Mouse (Mus musculus): Measurements from ENCODE around the gene Pcdh15. TPM values are rescaled to one million over a fixed set of nuclear protein-coding genes. Genes with fewer than 3 reads are reported as not detected.

Gene Pcdh15
- polyA plus RNA-seq (2015; fragmentation: Nextera tagmentation; extraction: Ambion mirVana), result 0.68 and 0.79 TPM in 2 replicates

DNA sequence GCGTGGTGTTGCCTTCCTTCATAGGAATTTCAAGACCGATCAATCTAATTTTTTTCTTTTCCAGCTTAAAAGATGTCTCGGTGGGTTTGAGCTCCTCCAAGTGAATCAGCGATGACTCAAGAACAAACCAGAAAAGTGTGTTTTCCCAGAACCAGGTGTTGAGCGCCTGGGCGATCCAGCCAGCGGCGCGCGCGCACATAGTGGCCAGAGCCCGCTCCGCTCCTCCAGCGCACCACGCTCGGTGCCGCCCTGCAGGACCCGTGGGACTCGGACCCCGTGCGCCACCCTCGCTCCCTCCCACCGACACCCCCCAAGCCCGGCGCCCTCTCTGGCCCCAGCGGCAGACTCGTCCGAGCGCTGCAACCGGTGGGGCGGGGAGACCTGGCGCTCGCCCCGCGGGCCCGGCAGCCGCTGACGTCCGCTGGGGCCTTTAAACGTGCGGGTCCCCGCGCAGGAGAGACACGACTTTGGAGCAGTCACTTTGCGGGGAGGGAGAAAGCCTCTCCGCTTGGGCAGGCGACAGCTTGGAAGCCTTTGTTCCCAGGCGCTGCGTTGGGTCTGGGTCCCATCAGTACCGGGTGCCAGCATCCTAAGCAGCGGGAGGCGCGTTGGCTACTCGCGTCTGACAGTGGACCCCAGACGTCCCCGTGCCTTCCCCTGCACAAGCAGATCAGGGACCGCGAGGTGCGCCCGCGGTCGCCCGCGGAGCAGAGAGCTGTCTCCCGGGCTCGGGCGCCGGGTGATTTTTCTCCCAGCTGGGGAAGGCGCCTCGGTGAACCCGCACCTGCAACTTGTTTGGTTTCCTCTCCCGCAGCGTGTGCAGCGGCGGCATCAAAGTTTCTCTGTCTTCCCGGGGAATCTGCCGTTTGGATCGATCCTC, at the start of gene Pcdh15:
Gene Pcdh15 (plus strand): TSS at position 377 of the 880 bp plus-strand sequence.
- TF ChIP-seq CTCF (IDR thresholded peaks at IDR 0.05; ENCODE audit: low read depth), result no peak
- TF ChIP-seq EP300 (optimal IDR thresholded peaks at IDR 0.05), result no peak
- Histone ChIP-seq H3K9me3 (ENCODE audit: control insufficient read depth, low read length) (no peaks in the 10 kb centered on the region), H3K9ac (ENCODE audit: low read length) (no peak within 1 kb of the TSS), H3K27ac (replicated peaks) (no peak within 1 kb of the TSS), H3K4me3 (ENCODE audit: low read depth, low read length) (peak within 1 kb of the TSS; percentile 44), H3K27me3 (ENCODE audit: control insufficient read depth, insufficient read depth, low read length) (peaks cover 11% of the 10 kb centered on the region; the same call in 1 of the 2 replicates), H3K36me3 (ENCODE audit: control insufficient read depth, insufficient read depth, low read length) (no peaks in the 10 kb centered on the region), H3K4me2 (replicated peaks; ENCODE audit: low read depth) (peak within 1 kb of the TSS; percentile 76), H3K4me1 (replicated peaks; ENCODE audit: control insufficient read depth, insufficient read depth) (no peaks in the 10 kb centered on the region)
- peak; percentile 16 for DNase-seq (ENCODE audit: low spot score)
- no peak; the same call in 1 of the 2 replicates for ATAC-seq (ENCODE audit: low FRiP score, low TSS enrichment)
- WGBS, result under 1% methylated on average over 70 of the region's 79 CpGs

DNA sequence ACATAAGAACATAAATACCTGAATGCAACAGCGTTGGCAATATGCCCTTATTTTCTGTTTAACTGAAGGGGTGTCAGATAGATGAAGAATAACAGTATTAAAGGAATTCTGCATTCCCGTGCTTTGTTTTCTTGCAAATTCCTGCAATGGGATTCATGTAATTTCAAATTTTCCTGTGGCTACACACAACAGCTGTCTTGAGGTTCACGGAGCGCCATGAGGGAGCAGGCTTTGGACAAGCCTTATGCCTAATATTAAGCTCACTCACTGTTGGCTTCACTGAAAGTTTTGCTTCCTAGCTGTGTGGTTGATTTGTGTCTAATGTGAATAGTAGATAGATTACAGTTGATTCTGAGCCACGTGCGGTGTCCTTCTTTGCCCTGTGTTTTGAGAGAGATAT, 47.1 kb upstream of the Pcdh15 start:
- H3K27me3 ChIP-seq (ENCODE audit: control insufficient read depth, insufficient read depth, low read length), result no peaks in the 10 kb centered on the region
- WGBS, result 73% methylated on average over 6 of the region's 6 CpGs
- H3K9ac ChIP-seq (ENCODE audit: low read length), result no peak overlapping the region
- no peak for DNase-seq (ENCODE audit: low spot score)
- no peaks in the 10 kb centered on the region for H3K9me3 ChIP-seq (ENCODE audit: control insufficient read depth, low read length)
- no peaks in the 10 kb centered on the region for H3K36me3 ChIP-seq (ENCODE audit: control insufficient read depth, insufficient read depth, low read length)
- no peak for ATAC-seq (ENCODE audit: low FRiP score, low TSS enrichment)
- H3K4me1 ChIP-seq (replicated peaks; ENCODE audit: control insufficient read depth, insufficient read depth), result no peaks in the 10 kb centered on the region
- TF ChIP-seq EP300 (optimal IDR thresholded peaks at IDR 0.05) (no peak), CTCF (IDR thresholded peaks at IDR 0.05; ENCODE audit: low read depth) (no peak)
- H3K4me3 ChIP-seq (ENCODE audit: low read depth, low read length), result no peak overlapping the region
- H3K27ac ChIP-seq (replicated peaks), result no peak overlapping the region
- H3K4me2 ChIP-seq (replicated peaks; ENCODE audit: low read depth), result no peak overlapping the region

DNA sequence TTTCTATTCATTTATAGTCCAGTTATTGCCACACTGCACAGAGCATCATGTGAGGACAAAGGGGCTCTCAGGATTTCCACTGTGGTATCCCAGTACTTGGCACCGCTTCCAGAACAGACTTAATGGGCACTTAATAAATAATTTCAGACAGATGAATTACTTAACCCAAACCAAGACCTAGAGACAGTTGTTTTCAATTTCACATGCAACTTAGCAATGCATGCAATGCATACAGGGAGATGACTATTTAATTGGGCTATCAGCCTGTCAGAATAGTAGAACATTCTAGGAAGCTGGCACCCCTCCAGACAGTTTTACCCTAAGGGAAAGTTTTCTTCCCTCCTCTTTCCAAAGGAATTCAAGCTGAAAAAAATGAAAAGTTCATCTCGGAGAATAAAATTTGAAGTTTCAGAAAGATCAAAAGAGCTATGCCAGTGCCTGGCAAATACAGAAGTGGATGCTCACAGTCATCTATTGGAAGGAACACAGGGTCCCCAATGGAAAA, 39.4 kb upstream of the Pcdh15 start:
- Histone ChIP-seq H3K4me3 (ENCODE audit: low read depth, low read length) (no peak overlapping the region), H3K4me1 (replicated peaks; ENCODE audit: control insufficient read depth, insufficient read depth) (no peaks in the 10 kb centered on the region), H3K27ac (replicated peaks) (no peak overlapping the region), H3K9me3 (ENCODE audit: control insufficient read depth, low read length) (no peaks in the 10 kb centered on the region), H3K36me3 (ENCODE audit: control insufficient read depth, insufficient read depth, low read length) (no peaks in the 10 kb centered on the region), H3K27me3 (ENCODE audit: control insufficient read depth, insufficient read depth, low read length) (no peaks in the 10 kb centered on the region), H3K4me2 (replicated peaks; ENCODE audit: low read depth) (no peak overlapping the region), H3K9ac (ENCODE audit: low read length) (no peak overlapping the region)
- no peak for TF ChIP-seq EP300 (optimal IDR thresholded peaks at IDR 0.05)
- no peak for TF ChIP-seq CTCF (IDR thresholded peaks at IDR 0.05; ENCODE audit: low read depth)
- no peak for ATAC-seq (ENCODE audit: low FRiP score, low TSS enrichment)
- DNase-seq (ENCODE audit: low spot score), result no peak
- 70% methylated on average over 2 of the region's 2 CpGs for WGBS

DNA sequence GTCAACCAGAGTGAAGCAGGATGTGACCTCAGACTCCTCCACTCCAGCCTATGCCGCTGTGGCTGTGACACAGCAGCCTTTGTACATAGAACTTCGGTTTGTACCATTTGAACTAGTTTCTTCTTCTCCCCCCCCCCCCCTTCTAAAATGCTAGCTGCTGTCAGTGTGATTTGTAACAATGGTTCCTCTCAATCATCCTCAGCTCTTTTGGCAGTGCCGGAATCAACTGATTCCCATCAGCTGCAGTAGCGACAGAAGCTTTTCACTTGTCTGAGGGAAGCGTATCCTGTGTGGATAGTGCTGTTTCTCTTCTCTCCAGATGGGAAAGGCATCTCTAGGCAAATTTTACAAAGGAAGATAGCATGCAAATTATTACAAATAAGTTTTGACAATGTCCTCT, 12.4 kb upstream of the Pcdh15 start:
- ATAC-seq (ENCODE audit: low FRiP score, low TSS enrichment), result no peak
- TF ChIP-seq EP300 (optimal IDR thresholded peaks at IDR 0.05), result no peak
- TF ChIP-seq CTCF (IDR thresholded peaks at IDR 0.05; ENCODE audit: low read depth), result no peak
- Histone ChIP-seq H3K4me1 (replicated peaks; ENCODE audit: control insufficient read depth, insufficient read depth) (no peaks in the 10 kb centered on the region), H3K4me3 (ENCODE audit: low read depth, low read length) (no peak overlapping the region), H3K27ac (replicated peaks) (no peak overlapping the region), H3K36me3 (ENCODE audit: control insufficient read depth, insufficient read depth, low read length) (no peaks in the 10 kb centered on the region), H3K9ac (ENCODE audit: low read length) (no peak overlapping the region), H3K9me3 (ENCODE audit: control insufficient read depth, low read length) (no peaks in the 10 kb centered on the region), H3K27me3 (ENCODE audit: control insufficient read depth, insufficient read depth, low read length) (no peaks in the 10 kb centered on the region), H3K4me2 (replicated peaks; ENCODE audit: low read depth) (no peak overlapping the region)
- no peak for DNase-seq (ENCODE audit: low spot score)
- 73% methylated on average over 5 of the region's 5 CpGs for WGBS

DNA sequence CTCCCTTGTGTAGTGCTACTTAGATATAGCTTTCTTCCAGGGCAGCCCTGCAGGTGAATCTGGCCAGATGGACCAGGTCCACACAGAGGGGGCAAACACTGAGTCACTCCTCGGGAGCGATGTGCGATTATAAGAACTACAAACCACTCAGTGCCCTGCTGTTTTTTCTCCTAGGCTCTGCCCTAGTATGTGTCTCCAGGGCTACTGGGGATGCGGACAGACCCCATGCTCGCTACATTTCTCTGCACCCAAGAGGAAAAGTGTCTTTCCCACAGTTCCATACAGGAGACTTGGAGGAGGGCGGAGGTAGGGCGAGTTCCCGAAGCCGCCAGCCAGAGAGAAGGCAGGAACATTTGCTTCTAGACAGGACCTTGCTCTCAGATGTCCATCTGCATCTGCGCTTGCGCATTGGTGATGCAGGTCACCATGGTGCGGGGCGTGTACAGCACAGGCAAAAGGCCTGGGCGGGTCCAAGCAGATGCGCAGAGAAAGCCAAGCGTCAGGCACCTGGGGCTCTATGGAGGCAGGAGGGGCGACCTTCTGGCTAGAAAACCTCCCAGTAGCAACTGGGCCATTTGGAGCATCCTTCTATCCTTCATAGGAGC, 2.5 kb upstream of the Pcdh15 start:
- peak; percentile 16 for DNase-seq (ENCODE audit: low spot score)

More for the DNA sequence above, 2.5 kb upstream of the Pcdh15 start:
- H3K27ac ChIP-seq (replicated peaks), result no peak overlapping the region
- H3K9me3 ChIP-seq (ENCODE audit: control insufficient read depth, low read length), result no peaks in the 10 kb centered on the region
- ATAC-seq (ENCODE audit: low FRiP score, low TSS enrichment), result no peak
- TF ChIP-seq CTCF (IDR thresholded peaks at IDR 0.05; ENCODE audit: low read depth), result no peak
- TF ChIP-seq EP300 (optimal IDR thresholded peaks at IDR 0.05), result no peak
- WGBS, result 2% methylated on average over 17 of the region's 17 CpGs
- H3K4me1 ChIP-seq (replicated peaks; ENCODE audit: control insufficient read depth, insufficient read depth), result no peaks in the 10 kb centered on the region
- H3K4me3 ChIP-seq (ENCODE audit: low read depth, low read length), result peak overlapping the region; percentile 4; the same call in 1 of the 2 replicates
- peaks cover 11% of the 10 kb centered on the region; the same call in 1 of the 2 replicates for H3K27me3 ChIP-seq (ENCODE audit: control insufficient read depth, insufficient read depth, low read length)
- no peaks in the 10 kb centered on the region for H3K36me3 ChIP-seq (ENCODE audit: control insufficient read depth, insufficient read depth, low read length)
- peak overlapping the region; percentile 20; the same call in 1 of the 2 replicates for H3K4me2 ChIP-seq (replicated peaks; ENCODE audit: low read depth)
- no peak overlapping the region for H3K9ac ChIP-seq (ENCODE audit: low read length)
